8 mouse cellular contexts compared by ENCODE assay signal in the genomic region with DNA sequence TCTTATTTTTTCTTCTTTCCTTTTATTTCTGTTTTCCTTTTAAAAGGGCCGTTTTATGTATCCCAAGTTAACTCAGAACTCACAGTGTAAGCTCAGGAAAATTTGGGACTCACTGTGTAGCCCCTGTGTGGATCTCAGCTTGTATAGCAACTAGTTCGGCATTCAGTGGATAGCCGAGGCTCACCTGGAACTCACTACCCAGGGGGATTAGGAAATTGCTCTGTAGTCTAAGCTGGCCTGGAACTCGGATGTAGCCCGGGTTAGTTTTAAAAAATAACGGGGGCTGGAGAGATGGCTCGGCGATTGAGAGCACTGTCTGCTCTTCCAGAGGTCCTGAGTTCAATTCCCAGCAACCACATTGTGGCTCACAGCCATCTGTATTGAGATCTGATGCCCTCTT. TPM values are rescaled to one million over a fixed set of nuclear protein-coding genes. Genes with fewer than 3 reads are reported as not detected.
DNase-seq lines count a peak whose midpoint lies in the region; ATAC-seq and TF ChIP-seq lines count a peak whose summit lies in the region.

No protein-coding gene starts in this region.

- peak overlapping the region; percentile 69 for H3K4me3 ChIP-seq in kidney, embryonic 14.5 days (ENCODE audit: low read length)
- peak overlapping the region; percentile 94 for H3K4me3 ChIP-seq in bone marrow macrophage, adult 2 months (ENCODE audit: insufficient read depth, low read length)
- peak overlapping the region; percentile 69 for H3K4me3 ChIP-seq in hindbrain, embryonic 11.5 days (ENCODE audit: low read depth, low read length)
- peak overlapping the region; percentile 75 for H3K4me3 ChIP-seq in midbrain, embryonic 13.5 days (replicated peaks)

- peak overlapping the region; percentile 71 for H3K27ac ChIP-seq in kidney, embryonic 14.5 days (ENCODE audit: low read depth, low read length)
- 0 out of 2 replicates have a peak overlapping the region, but pooled peaks have one; percentile 3 for H3K27ac ChIP-seq in bone marrow macrophage, adult 2 months (ENCODE audit: insufficient read depth, low read depth, low read length)
- 0 out of 2 replicates have a peak overlapping the region, but pooled peaks have one; percentile 42 for H3K27ac ChIP-seq in hindbrain, embryonic 11.5 days (ENCODE audit: low read depth, low read length)
- peak overlapping the region; percentile 76; the same call in 1 of the 2 replicates for H3K27ac ChIP-seq in midbrain, embryonic 13.5 days

- no peaks in the 10 kb centered on the region for H3K27me3 ChIP-seq in kidney, embryonic 14.5 days (ENCODE audit: control insufficient read depth, insufficient read depth, low read length)
- no peaks in the 10 kb centered on the region for H3K27me3 ChIP-seq in hindbrain, embryonic 11.5 days (ENCODE audit: control insufficient read depth, insufficient read depth, low read length)
- H3K27me3 ChIP-seq in midbrain, embryonic 13.5 days = no peaks in the 10 kb centered on the region

- TF ChIP-seq CTCF in bone marrow macrophage, adult 2 months (IDR thresholded peaks at IDR 0.05; ENCODE audit: low read depth, low read length) = no peak

- peaks cover 15% of the 10 kb centered on the region for H3K36me3 ChIP-seq in kidney, embryonic 14.5 days (ENCODE audit: control insufficient read depth, insufficient read depth, low read length)
- no peaks in the 10 kb centered on the region for H3K36me3 ChIP-seq in hindbrain, embryonic 11.5 days (ENCODE audit: control insufficient read depth, insufficient read depth, low read length)
- peaks cover 16% of the 10 kb centered on the region for H3K36me3 ChIP-seq in midbrain, embryonic 13.5 days

- no peak for ATAC-seq in kidney, embryonic 14.5 days (ENCODE audit: low FRiP score, low TSS enrichment)
- ATAC-seq in hindbrain, embryonic 11.5 days (ENCODE audit: low FRiP score) = 0 out of 2 replicates have a peak, but pooled peaks have one; percentile 4
- peak; percentile 22; the same call in 1 of the 2 replicates for ATAC-seq in midbrain, embryonic 13.5 days

- no peak for DNase-seq in kidney, postnatal 4 days
- DNase-seq in hindbrain, embryonic 11.5 days (ENCODE audit: low spot score) = no peak
- no peak for DNase-seq in spleen, postnatal 36 days (ENCODE audit: low spot score in 2 of 2)
- DNase-seq in gastrocnemius, adult 8-10 months (ENCODE audit: low spot score in 2 of 2) = no peak
- no peak for DNase-seq in retina, embryonic 14.5 days (ENCODE audit: low spot score)

- TF ChIP-seq POLR2A in bone marrow macrophage, adult 2 months (IDR thresholded peaks at IDR 0.05; ENCODE audit: borderline replicate concordance, low read depth, low read length) = no peak

- no peaks in the 10 kb centered on the region for H3K9me3 ChIP-seq in kidney, embryonic 14.5 days (ENCODE audit: control insufficient read depth, low read length)
- H3K9me3 ChIP-seq in hindbrain, embryonic 11.5 days (ENCODE audit: control insufficient read depth, low read length) = no peaks in the 10 kb centered on the region
- H3K9me3 ChIP-seq in midbrain, embryonic 13.5 days = no peaks in the 10 kb centered on the region

- 12% methylated on average over 8 of the region's 8 CpGs for WGBS in kidney, embryonic 14.5 days
- 13% methylated on average over 8 of the region's 8 CpGs for WGBS in hindbrain, embryonic 11.5 days
- WGBS in midbrain, embryonic 13.5 days = 14% methylated on average over 8 of the region's 8 CpGs

- peak overlapping the region; percentile 81 for H3K4me2 ChIP-seq in kidney, embryonic 14.5 days (replicated peaks; ENCODE audit: low read depth, low read length)
- H3K4me2 ChIP-seq in hindbrain, embryonic 11.5 days (replicated peaks; ENCODE audit: low read depth, low read length) = peak overlapping the region; percentile 77
- H3K4me2 ChIP-seq in midbrain, embryonic 13.5 days (replicated peaks) = peak overlapping the region; percentile 75

- H3K4me1 ChIP-seq in kidney, embryonic 14.5 days (ENCODE audit: control insufficient read depth, insufficient read depth, low read length) = peaks cover 4% of the 10 kb centered on the region; the same call in 1 of the 2 replicates
- H3K4me1 ChIP-seq in bone marrow macrophage, adult 2 months (ENCODE audit: control insufficient read depth, insufficient read depth, low read length) = peaks cover 25% of the 10 kb centered on the region
- no peaks in the 10 kb centered on the region for H3K4me1 ChIP-seq in hindbrain, embryonic 11.5 days (replicated peaks; ENCODE audit: control insufficient read depth, insufficient read depth, low read length)
- H3K4me1 ChIP-seq in midbrain, embryonic 13.5 days (replicated peaks) = peaks cover 32% of the 10 kb centered on the region

- peak overlapping the region; percentile 80 for H3K9ac ChIP-seq in kidney, embryonic 14.5 days (ENCODE audit: low read depth, low read length)
- peak overlapping the region; percentile 79 for H3K9ac ChIP-seq in hindbrain, embryonic 11.5 days (ENCODE audit: low read depth, low read length)
- peak overlapping the region; percentile 78 for H3K9ac ChIP-seq in midbrain, embryonic 13.5 days (replicated peaks)

RNA-seq across cellular contexts. Expression of gene Tyw1, which starts 1.9 kb away (rescaled TPM):
- 18.3 and 30.2 TPM in 2 replicates for polyA plus RNA-seq in kidney, embryonic 14.5 days (2014; fragmentation: Nextera tagmentation; extraction: Ambion mirVana)
- polyA plus RNA-seq in bone marrow macrophage, adult 2 months (2012; ENCODE audit: insufficient read depth, insufficient read length, missing spikeins) = 12.3 and 12.7 TPM in 2 replicates
- 29.1 and 29.9 TPM in 2 replicates for polyA plus RNA-seq in hindbrain, embryonic 11.5 days (2014; fragmentation: Nextera tagmentation; extraction: Ambion mirVana)
- 24.8 and 25.4 TPM in 2 replicates for polyA plus RNA-seq in midbrain, embryonic 13.5 days (2015; fragmentation: Nextera tagmentation; extraction: Ambion mirVana)
- 10 to 100 TPM in 2 of 4 experiments, 1 to 10 TPM in 2; 9.6 to 13.8 (median 11.3) TPM for total RNA-seq in gastrocnemius, adult 8-10 months (2022)

RNA-seq across cellular contexts. Expression of gene Sbds, which starts 2.0 kb away (rescaled TPM):
- 55.4 and 77.5 TPM in 2 replicates for polyA plus RNA-seq in kidney, embryonic 14.5 days (2014; fragmentation: Nextera tagmentation; extraction: Ambion mirVana)
- 87.1 and 111 TPM in 2 replicates for polyA plus RNA-seq in bone marrow macrophage, adult 2 months (2012; ENCODE audit: insufficient read depth, insufficient read length, missing spikeins)
- 75.3 and 76.0 TPM in 2 replicates for polyA plus RNA-seq in hindbrain, embryonic 11.5 days (2014; fragmentation: Nextera tagmentation; extraction: Ambion mirVana)
- 61.2 and 63.6 TPM in 2 replicates for polyA plus RNA-seq in midbrain, embryonic 13.5 days (2015; fragmentation: Nextera tagmentation; extraction: Ambion mirVana)
- total RNA-seq in gastrocnemius, adult 8-10 months (2022) = 10 to 100 TPM; 26.8 to 34.1 (median 28.8) TPM

RNA-seq across cellular contexts. Expression of gene Tmem248, which starts 40.4 kb away (rescaled TPM):
- polyA plus RNA-seq in kidney, embryonic 14.5 days (2014; fragmentation: Nextera tagmentation; extraction: Ambion mirVana) = 42.2 and 45.9 TPM in 2 replicates
- polyA plus RNA-seq in bone marrow macrophage, adult 2 months (2012; ENCODE audit: insufficient read depth, insufficient read length, missing spikeins) = 30.3 and 33.4 TPM in 2 replicates
- 28.7 and 29.9 TPM in 2 replicates for polyA plus RNA-seq in hindbrain, embryonic 11.5 days (2014; fragmentation: Nextera tagmentation; extraction: Ambion mirVana)
- 22.7 and 24.0 TPM in 2 replicates for polyA plus RNA-seq in midbrain, embryonic 13.5 days (2015; fragmentation: Nextera tagmentation; extraction: Ambion mirVana)
- 10 to 100 TPM; 52.7 to 61.0 (median 55.8) TPM for total RNA-seq in gastrocnemius, adult 8-10 months (2022)

Comparison
In these comparisons a context has a peak if more than half of its experiments do, and no peak if none do; other contexts are left out.
1. H3K27ac ChIP-seq: peak in every context shown above with its lines; median percentile 76 in midbrain, embryonic 13.5 days; 71 in kidney, embryonic 14.5 days; 42 in hindbrain, embryonic 11.5 days; 3 in bone marrow macrophage, adult 2 months.